Mouse (Mus musculus): Measurements from ENCODE around the gene Lmx1a. TPM values are rescaled to one million over a fixed set of nuclear protein-coding genes. Genes with fewer than 3 reads are reported as not detected.

Gene Lmx1a
- total RNA-seq, 1 experiment from 2014 or later = not detected

GRCm38 (mm10) chr1:167872028-167872427 lies 183.0 kb downstream of the Lmx1a start:
- ATAC-seq (replicated peaks; ENCODE audit: low read depth, poor library complexity, severe bottlenecking) = no peak

- ATAC-seq (replicated peaks; ENCODE audit: low read depth, poor library complexity, severe bottlenecking) = no peak
Measured at GRCm38 (mm10) chr1:167874099-167874498, 185.1 kb downstream of the Lmx1a start.

GRCm38 (mm10) chr1:167877931-167878330 lies 188.9 kb downstream of the Lmx1a start:
- no peak for ATAC-seq (replicated peaks; ENCODE audit: low read depth, poor library complexity, severe bottlenecking)

- no peak for ATAC-seq (replicated peaks; ENCODE audit: low read depth, poor library complexity, severe bottlenecking)
Measured at GRCm38 (mm10) chr1:167878354-167878753, 189.3 kb downstream of the Lmx1a start.

- no peak for ATAC-seq (replicated peaks; ENCODE audit: low read depth, poor library complexity, severe bottlenecking)
Measured at GRCm38 (mm10) chr1:167885776-167886175, 196.7 kb downstream of the Lmx1a start.

- ATAC-seq (replicated peaks; ENCODE audit: low read depth, poor library complexity, severe bottlenecking) = no peak
Measured at GRCm38 (mm10) chr1:167888120-167888519, 199.1 kb downstream of the Lmx1a start.

- ATAC-seq (replicated peaks; ENCODE audit: low read depth, poor library complexity, severe bottlenecking) = no peak
Measured at GRCm38 (mm10) chr1:167888816-167889215, 199.8 kb downstream of the Lmx1a start.

GRCm38 (mm10) chr1:167896234-167896633 lies 207.2 kb downstream of the Lmx1a start:
- peak; percentile 79 for ATAC-seq (replicated peaks; ENCODE audit: low read depth, poor library complexity, severe bottlenecking)

Other genes with a start within 250 kb of the Lmx1a start
- gene Lrrc52, start 222.5 kb upstream of the Lmx1a start, total RNA-seq (2017) = not detected in 2 replicates
- 0.24 TPM in 1 of 2 replicates, not detected in the other for gene Rxrg, start 90.9 kb upstream of the Lmx1a start, total RNA-seq (2017)

Measured in common myeloid progenitor, adult 5-6 weeks (primary cell).